Mouse (Mus musculus): ENCODE data around the gene Ren1. TPM values are rescaled to one million over a fixed set of nuclear protein-coding genes. Genes with fewer than 3 reads are reported as not detected.

Ren1 gene
- polyA plus RNA-seq, 1 experiment: not detected

DNA sequence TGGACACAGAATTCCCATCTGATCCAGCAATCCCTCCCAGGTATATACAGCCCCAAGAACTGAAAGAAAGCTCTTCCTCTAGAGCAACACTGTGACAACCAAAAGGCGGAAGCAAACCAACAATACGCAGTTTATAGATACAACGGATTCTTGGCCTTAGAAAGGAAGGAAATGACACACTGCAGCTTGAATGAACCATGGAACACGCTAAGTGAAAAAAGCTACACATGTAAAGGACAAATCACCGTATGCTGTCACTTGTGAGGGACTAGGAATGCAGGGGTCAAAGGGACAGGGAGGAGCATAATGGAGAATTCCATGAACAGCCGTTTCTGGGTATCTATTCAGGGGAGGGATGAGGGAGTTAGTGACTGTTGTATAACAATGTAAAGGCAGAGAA lies 57.1 kb downstream of the Ren1 start:
- no peak for DNase-seq (ENCODE audit: extremely low spot score in 1 of 2, low spot score in 1 of 2)

GRCm38 (mm10) chr1:133408321-133408720 lies 58.0 kb downstream of the Ren1 start:
- no peak for DNase-seq (ENCODE audit: extremely low spot score in 1 of 2, low spot score in 1 of 2)

- DNase-seq (ENCODE audit: extremely low spot score in 1 of 2, low spot score in 1 of 2): no peak
Observed at GRCm38 (mm10) chr1:133408880-133409516, 58.7 kb downstream of the Ren1 start.

- DNase-seq (ENCODE audit: extremely low spot score in 1 of 2, low spot score in 1 of 2): no peak
Observed at GRCm38 (mm10) chr1:133409786-133410185, 59.5 kb downstream of the Ren1 start.

Other genes with a start within 250 kb of the Ren1 start
- gene Ppp1r15b, start 219.4 kb upstream of the Ren1 start, polyA plus RNA-seq (2012; rRNA removed): 26.3 and 27.2 TPM in 2 replicates
- gene Plekha6, start 186.3 kb upstream of the Ren1 start, polyA plus RNA-seq (2012; rRNA removed): 51.7 and 53.6 TPM in 2 replicates
- 0.50 and 0.55 TPM in 2 replicates for gene Golt1a, start 40.7 kb upstream of the Ren1 start, polyA plus RNA-seq (2012; rRNA removed)
- 0.36 and 1.7 TPM in 2 replicates for gene Kiss1, start 28.6 kb upstream of the Ren1 start, polyA plus RNA-seq (2012; rRNA removed)
- gene Etnk2, start 13.1 kb downstream of the Ren1 start, polyA plus RNA-seq (2012; rRNA removed): 7.8 and 8.6 TPM in 2 replicates
- 18.1 and 19.6 TPM in 2 replicates for gene Sox13, start 73.9 kb downstream of the Ren1 start, polyA plus RNA-seq (2012; rRNA removed)

All from frontal cortex, adult 2 months (tissue).